Comparison of ENCODE assay signal across 19 mouse cellular contexts in genomic region chr11:50100548-50101307, GRCm38 (mm10). TPM values are rescaled to one million over a fixed set of nuclear protein-coding genes. Genes with fewer than 3 reads are reported as not detected.
DNase-seq lines count a peak whose midpoint lies in the region; ATAC-seq and TF ChIP-seq lines count a peak whose summit lies in the region.
"Had no signal": no experiment of that assay in that cellular context is flagged by ENCODE, and none has a peak within 500 bp of the region (broad histone marks: within the 10 kb centered on the region; RNA-seq: fewer than 3 reads in every experiment).

No protein-coding gene starts in this region.

- 0 out of 2 replicates have a peak overlapping the region, but pooled peaks have one; percentile 8 for H3K27ac ChIP-seq in liver, postnatal 0 days (ENCODE audit: low read depth)
- H3K27ac ChIP-seq in liver, embryonic 12.5 days, result no peak overlapping the region
- no peak overlapping the region for H3K27ac ChIP-seq in stomach, postnatal 0 days (replicated peaks)
- H3K27ac ChIP-seq in forebrain, embryonic 15.5 days (replicated peaks), result no peak overlapping the region
- H3K27ac ChIP-seq: embryonic facial prominence, embryonic 12.5 days; forebrain, embryonic 13.5 days; heart, embryonic 10.5 days; limb, embryonic 13.5 days; liver, embryonic 15.5 days had no signal

- no peak for TF ChIP-seq CTCF in liver, postnatal 0 days (IDR thresholded peaks at IDR 0.05; ENCODE audit: low read depth)
- TF ChIP-seq CTCF in stomach, postnatal 0 days (IDR thresholded peaks at IDR 0.05; ENCODE audit: low read depth), result no peak

- 68% methylated on average over 2 of the region's 2 CpGs for WGBS in liver, postnatal 0 days (ENCODE audit: insufficient replicate concordance)
- 66% methylated on average over 2 of the region's 2 CpGs for WGBS in liver, embryonic 12.5 days (ENCODE audit: insufficient replicate concordance)
- 79% methylated on average over 2 of the region's 2 CpGs for WGBS in stomach, postnatal 0 days
- 60% methylated on average over 2 of the region's 2 CpGs for WGBS in forebrain, embryonic 15.5 days

- peak; percentile 87 for ATAC-seq in liver, postnatal 0 days
- no peak for ATAC-seq in liver, embryonic 12.5 days
- ATAC-seq in stomach, postnatal 0 days (ENCODE audit: low FRiP score, low TSS enrichment), result no peak
- ATAC-seq in forebrain, embryonic 15.5 days (replicated peaks), result no peak
- ATAC-seq: forebrain, embryonic 13.5 days; hindbrain, embryonic 16.5 days; intestine, postnatal 0 days had no signal

- no peak overlapping the region for H3K4me2 ChIP-seq in liver, postnatal 0 days (ENCODE audit: low read depth, low read length)
- no peak overlapping the region for H3K4me2 ChIP-seq in liver, embryonic 12.5 days
- H3K4me2 ChIP-seq in stomach, postnatal 0 days (replicated peaks; ENCODE audit: low read depth), result no peak overlapping the region
- no peak overlapping the region for H3K4me2 ChIP-seq in forebrain, embryonic 15.5 days (replicated peaks)
- H3K4me2 ChIP-seq: embryonic facial prominence, embryonic 12.5 days; forebrain, embryonic 13.5 days; limb, embryonic 13.5 days; liver, embryonic 15.5 days had no signal

- no peak overlapping the region for H3K4me3 ChIP-seq in liver, postnatal 0 days (ENCODE audit: low read depth, low read length)
- no peak overlapping the region for H3K4me3 ChIP-seq in liver, embryonic 12.5 days
- no peak overlapping the region for H3K4me3 ChIP-seq in stomach, postnatal 0 days (ENCODE audit: low read depth, low read length)
- H3K4me3 ChIP-seq in forebrain, embryonic 15.5 days, result no peak overlapping the region
- H3K4me3 ChIP-seq: embryonic facial prominence, embryonic 12.5 days; erythroblast, embryonic 14.5 days; forebrain, embryonic 13.5 days; heart, embryonic 10.5 days; limb, embryonic 13.5 days; liver, embryonic 15.5 days had no signal

- H3K9me3 ChIP-seq in liver, postnatal 0 days (ENCODE audit: low read length), result no peaks in the 10 kb centered on the region
- no peaks in the 10 kb centered on the region for H3K9me3 ChIP-seq in liver, embryonic 12.5 days (replicated peaks)
- no peaks in the 10 kb centered on the region for H3K9me3 ChIP-seq in stomach, postnatal 0 days (ENCODE audit: control insufficient read depth, low read length)
- H3K9me3 ChIP-seq in forebrain, embryonic 15.5 days, result no peaks in the 10 kb centered on the region
- H3K9me3 ChIP-seq: embryonic facial prominence, embryonic 12.5 days; forebrain, embryonic 13.5 days; heart, embryonic 10.5 days; limb, embryonic 13.5 days; liver, embryonic 15.5 days had no signal

- peaks cover 13% of the 10 kb centered on the region; the same call in 1 of the 2 replicates for H3K4me1 ChIP-seq in liver, postnatal 0 days (ENCODE audit: insufficient read depth)
- H3K4me1 ChIP-seq in liver, embryonic 12.5 days, result peaks cover 8% of the 10 kb centered on the region; the same call in 1 of the 2 replicates
- no peaks in the 10 kb centered on the region for H3K4me1 ChIP-seq in stomach, postnatal 0 days (replicated peaks; ENCODE audit: control insufficient read depth, insufficient read depth)
- H3K4me1 ChIP-seq in forebrain, embryonic 15.5 days, result peaks cover 16% of the 10 kb centered on the region
- H3K4me1 ChIP-seq: embryonic facial prominence, embryonic 12.5 days; forebrain, embryonic 13.5 days; limb, embryonic 13.5 days had no signal

- H3K27me3 ChIP-seq in liver, postnatal 0 days (ENCODE audit: insufficient read depth, low read length), result no peaks in the 10 kb centered on the region
- H3K27me3 ChIP-seq in liver, embryonic 12.5 days (replicated peaks), result no peaks in the 10 kb centered on the region
- H3K27me3 ChIP-seq in stomach, postnatal 0 days (ENCODE audit: control insufficient read depth, insufficient read depth, low read length), result no peaks in the 10 kb centered on the region
- no peaks in the 10 kb centered on the region for H3K27me3 ChIP-seq in forebrain, embryonic 15.5 days
- H3K27me3 ChIP-seq: embryonic facial prominence, embryonic 12.5 days; forebrain, embryonic 13.5 days; limb, embryonic 13.5 days; liver, embryonic 15.5 days had no signal

- H3K36me3 ChIP-seq in liver, postnatal 0 days (replicated peaks; ENCODE audit: insufficient read depth, low read length), result peaks cover 14% of the 10 kb centered on the region; the same call in 1 of the 2 replicates
- peaks cover 17% of the 10 kb centered on the region; the same call in 1 of the 2 replicates for H3K36me3 ChIP-seq in liver, embryonic 12.5 days
- no peaks in the 10 kb centered on the region for H3K36me3 ChIP-seq in stomach, postnatal 0 days (ENCODE audit: control insufficient read depth, insufficient read depth, low read length)
- peaks cover 36% of the 10 kb centered on the region for H3K36me3 ChIP-seq in forebrain, embryonic 15.5 days

- no peak for TF ChIP-seq EP300 in liver, postnatal 0 days (IDR thresholded peaks at IDR 0.05; ENCODE audit: low read depth)
- no peak for TF ChIP-seq EP300 in stomach, postnatal 0 days (optimal IDR thresholded peaks at IDR 0.05)

- DNase-seq in liver, postnatal 0 days, result no peak
- DNase-seq in cerebellum, adult 11-12 months, result peak; percentile 91
- DNase-seq in cerebellum, adult 9-10 months, result peak; percentile 96
- DNase-seq in stomach, postnatal 0 days (ENCODE audit: low spot score), result no peak
- no peak for DNase-seq in gastrocnemius, adult 18-20 months (ENCODE audit: low spot score)
- DNase-seq: adrenal gland, adult 2 months; kidney, postnatal 36 days; layer of hippocampus, postnatal 36 days; lung, postnatal 4 days had no signal

- H3K9ac ChIP-seq in liver, postnatal 0 days (replicated peaks), result no peak overlapping the region
- H3K9ac ChIP-seq in liver, embryonic 12.5 days, result no peak overlapping the region
- no peak overlapping the region for H3K9ac ChIP-seq in stomach, postnatal 0 days (ENCODE audit: low read length)
- no peak overlapping the region for H3K9ac ChIP-seq in forebrain, embryonic 15.5 days (replicated peaks)
- H3K9ac ChIP-seq: embryonic facial prominence, embryonic 12.5 days; forebrain, embryonic 13.5 days; limb, embryonic 13.5 days; liver, embryonic 15.5 days had no signal

RNA-seq across cellular contexts. Expression of gene Tbc1d9b, which starts 30.5 kb away (rescaled TPM):
- polyA plus RNA-seq in liver, postnatal 0 days (2015; fragmentation: Nextera tagmentation; extraction: Ambion mirVana), result 8.9 and 9.1 TPM in 2 replicates
- 20.2 and 20.3 TPM in 2 replicates for polyA plus RNA-seq in liver, embryonic 12.5 days (2016; fragmentation: Nextera tagmentation; extraction: Ambion mirVana)
- polyA plus RNA-seq in stomach, postnatal 0 days (2015; fragmentation: Nextera tagmentation; extraction: Ambion mirVana), result 13.9 and 14.5 TPM in 2 replicates
- total RNA-seq in gastrocnemius, adult 18-20 months (2021), result 10 to 100 TPM; 21.3 to 22.8 TPM
- polyA plus RNA-seq in forebrain, embryonic 15.5 days (2015; fragmentation: Nextera tagmentation; extraction: Ambion mirVana), result 37.0 and 37.5 TPM in 2 replicates

Comparison
In these comparisons a context has a peak if more than half of its experiments do, and no peak if none do; other contexts are left out.
1. DNase-seq: peak in cerebellum, adult 11-12 months (single experiment) and cerebellum, adult 9-10 months (single experiment); none in liver, postnatal 0 days (single experiment), stomach, postnatal 0 days (single experiment) and gastrocnemius, adult 18-20 months (single experiment).